Comparison of ENCODE assay signal across 13 mouse cellular contexts in genomic region chr16:50482360-50482786, GRCm38 (mm10). TPM values are rescaled to one million over a fixed set of nuclear protein-coding genes. Genes with fewer than 3 reads are reported as not detected.
DNase-seq lines count a peak whose midpoint lies in the region; ATAC-seq and TF ChIP-seq lines count a peak whose summit lies in the region.
"Had no signal": no experiment of that assay in that cellular context is flagged by ENCODE, and none has a peak within 500 bp of the region (broad histone marks: within the 10 kb centered on the region; RNA-seq: fewer than 3 reads in every experiment).

No protein-coding gene starts in this region.

- ATAC-seq in heart, embryonic 13.5 days (ENCODE audit: extremely low read depth, insufficient number of reproducible peaks, low FRiP score, low TSS enrichment) = no peak
- no peak for ATAC-seq in lung, embryonic 15.5 days (ENCODE audit: borderline replicate concordance, extremely low read depth, low FRiP score, low TSS enrichment)
- peak; percentile 75 to 81 for ATAC-seq in hematopoietic stem cell, adult 5-6 weeks (replicated peaks in 1 of 2; ENCODE audit: insufficient read depth in 1 of 2, low FRiP score in 2 of 2, low TSS enrichment in 1 of 2, low read depth in 1 of 2, poor library complexity in 2 of 2, severe bottlenecking in 2 of 2)
- ATAC-seq in stomach, postnatal 0 days (ENCODE audit: low FRiP score, low TSS enrichment) = no peak
- ATAC-seq in hindbrain, postnatal 0 days = no peak
- ATAC-seq: CD4-positive, CD25-positive, alpha-beta regulatory T cell, adult 4 months had no signal

- H3K4me3 ChIP-seq in heart, embryonic 13.5 days = peak overlapping the region; percentile 25
- H3K4me3 ChIP-seq in lung, embryonic 15.5 days = no peak overlapping the region
- no peak overlapping the region for H3K4me3 ChIP-seq in stomach, postnatal 0 days (ENCODE audit: low read depth, low read length)
- no peak overlapping the region for H3K4me3 ChIP-seq in hindbrain, postnatal 0 days (ENCODE audit: low read length)
- H3K4me3 ChIP-seq: forebrain, embryonic 12.5 days had no signal

- no peaks in the 10 kb centered on the region for H3K9me3 ChIP-seq in heart, embryonic 13.5 days
- no peaks in the 10 kb centered on the region for H3K9me3 ChIP-seq in lung, embryonic 15.5 days
- no peaks in the 10 kb centered on the region for H3K9me3 ChIP-seq in stomach, postnatal 0 days (ENCODE audit: control insufficient read depth, low read length)
- no peaks in the 10 kb centered on the region for H3K9me3 ChIP-seq in hindbrain, postnatal 0 days (ENCODE audit: low read length)
- H3K9me3 ChIP-seq: forebrain, embryonic 12.5 days had no signal

- no peak overlapping the region for H3K9ac ChIP-seq in heart, embryonic 13.5 days
- H3K9ac ChIP-seq in lung, embryonic 15.5 days = no peak overlapping the region
- H3K9ac ChIP-seq in stomach, postnatal 0 days (ENCODE audit: low read length) = no peak overlapping the region
- H3K9ac ChIP-seq in hindbrain, postnatal 0 days (replicated peaks; ENCODE audit: low read length) = no peak overlapping the region
- H3K9ac ChIP-seq: forebrain, embryonic 12.5 days had no signal

- TF ChIP-seq EP300 in stomach, postnatal 0 days (optimal IDR thresholded peaks at IDR 0.05) = no peak

- TF ChIP-seq CTCF in stomach, postnatal 0 days (IDR thresholded peaks at IDR 0.05; ENCODE audit: low read depth) = no peak
- TF ChIP-seq CTCF in hindbrain, postnatal 0 days (IDR thresholded peaks at IDR 0.05; ENCODE audit: low read depth) = no peak

- peaks cover 5% of the 10 kb centered on the region for H3K4me1 ChIP-seq in heart, embryonic 13.5 days
- H3K4me1 ChIP-seq in lung, embryonic 15.5 days = no peaks in the 10 kb centered on the region
- no peaks in the 10 kb centered on the region for H3K4me1 ChIP-seq in stomach, postnatal 0 days (replicated peaks; ENCODE audit: control insufficient read depth, insufficient read depth)
- H3K4me1 ChIP-seq in hindbrain, postnatal 0 days (ENCODE audit: insufficient read depth, low read length) = no peaks in the 10 kb centered on the region
- H3K4me1 ChIP-seq: forebrain, embryonic 12.5 days had no signal

- WGBS in heart, embryonic 13.5 days = 30% methylated on average over 9 of the region's 9 CpGs
- WGBS in lung, embryonic 15.5 days = 30% methylated on average over 9 of the region's 9 CpGs
- WGBS in stomach, postnatal 0 days = 37% methylated on average over 9 of the region's 9 CpGs
- 28% methylated on average over 9 of the region's 9 CpGs for WGBS in hindbrain, postnatal 0 days

- no peaks in the 10 kb centered on the region for H3K36me3 ChIP-seq in heart, embryonic 13.5 days
- H3K36me3 ChIP-seq in lung, embryonic 15.5 days = no peaks in the 10 kb centered on the region
- no peaks in the 10 kb centered on the region for H3K36me3 ChIP-seq in stomach, postnatal 0 days (ENCODE audit: control insufficient read depth, insufficient read depth, low read length)
- H3K36me3 ChIP-seq in hindbrain, postnatal 0 days (ENCODE audit: insufficient read depth, low read length) = no peaks in the 10 kb centered on the region
- H3K36me3 ChIP-seq: forebrain, embryonic 12.5 days had no signal

- H3K4me2 ChIP-seq in heart, embryonic 13.5 days = peak overlapping the region; percentile 53
- peak overlapping the region; percentile 2; the same call in 1 of the 2 replicates for H3K4me2 ChIP-seq in lung, embryonic 15.5 days
- H3K4me2 ChIP-seq in stomach, postnatal 0 days (replicated peaks; ENCODE audit: low read depth) = 0 out of 2 replicates have a peak overlapping the region, but pooled peaks have one; percentile 11
- H3K4me2 ChIP-seq in hindbrain, postnatal 0 days (ENCODE audit: low read depth, low read length) = no peak overlapping the region
- H3K4me2 ChIP-seq: forebrain, embryonic 12.5 days had no signal

- H3K27ac ChIP-seq in heart, embryonic 13.5 days (replicated peaks) = no peak overlapping the region
- no peak overlapping the region for H3K27ac ChIP-seq in lung, embryonic 15.5 days
- H3K27ac ChIP-seq in stomach, postnatal 0 days (replicated peaks) = no peak overlapping the region
- no peak overlapping the region for H3K27ac ChIP-seq in hindbrain, postnatal 0 days
- H3K27ac ChIP-seq: forebrain, embryonic 12.5 days had no signal

- no peak for DNase-seq in heart, postnatal 4 days
- DNase-seq in lung, postnatal 4 days = no peak
- no peak for DNase-seq in stomach, postnatal 0 days (ENCODE audit: low spot score)
- DNase-seq in hindbrain, postnatal 0 days (ENCODE audit: low spot score) = no peak
- DNase-seq in right cerebral cortex, postnatal 4 days = no peak
- DNase-seq: gastrocnemius, postnatal 10 days; kidney, adult 18-20 months; right cerebral cortex, adult 18-20 months had no signal

- no peaks in the 10 kb centered on the region for H3K27me3 ChIP-seq in heart, embryonic 13.5 days (replicated peaks)
- no peaks in the 10 kb centered on the region for H3K27me3 ChIP-seq in lung, embryonic 15.5 days
- no peaks in the 10 kb centered on the region for H3K27me3 ChIP-seq in stomach, postnatal 0 days (ENCODE audit: control insufficient read depth, insufficient read depth, low read length)
- H3K27me3 ChIP-seq in hindbrain, postnatal 0 days (ENCODE audit: insufficient read depth, low read length) = no peaks in the 10 kb centered on the region
- H3K27me3 ChIP-seq: forebrain, embryonic 12.5 days had no signal

RNA-seq across cellular contexts. Expression of gene Bbx, which starts 50.2 kb away (rescaled TPM):
- polyA plus RNA-seq in heart, embryonic 13.5 days (2015; fragmentation: Nextera tagmentation; extraction: Ambion mirVana) = 32.0 and 35.8 TPM in 2 replicates
- 10 to 100 TPM; 20.0 to 20.6 TPM for total RNA-seq in heart, postnatal 4 days (2021)
- polyA plus RNA-seq in lung, embryonic 15.5 days (2015; fragmentation: Nextera tagmentation; extraction: Ambion mirVana) = 43.2 and 48.3 TPM in 2 replicates
- 62.0 and 70.7 TPM in 2 replicates for total RNA-seq in hematopoietic stem cell, adult 5-6 weeks (2017)
- polyA plus RNA-seq in stomach, postnatal 0 days (2015; fragmentation: Nextera tagmentation; extraction: Ambion mirVana) = 17.9 TPM in 2 replicates
- total RNA-seq in hindbrain, postnatal 0 days (2014; rRNA removed) = 15.5 and 16.4 TPM in 2 replicates
- 17.9 and 19.9 TPM in 2 replicates for polyA plus RNA-seq in hindbrain, postnatal 0 days (2015; fragmentation: Nextera tagmentation; extraction: Ambion mirVana)

Comparison
In these comparisons a context has a peak if more than half of its experiments do, and no peak if none do; other contexts are left out.
1. ATAC-seq: peak in hematopoietic stem cell, adult 5-6 weeks (2 of 2); none in heart, embryonic 13.5 days (single experiment), lung, embryonic 15.5 days (single experiment), stomach, postnatal 0 days (single experiment) and hindbrain, postnatal 0 days (single experiment).